Mouse (Mus musculus) megakaryocyte, adult 5-6 weeks (primary cell): ENCODE data around the gene Gpx4. TPM values are rescaled to one million over a fixed set of nuclear protein-coding genes. Genes with fewer than 3 reads are reported as not detected.
A peak's percentile ranks its signal among the peaks of the same experiment; 100 is the strongest.
"Not testable (repeated sequence)": the region's sequence is repeated elsewhere in the genome, so short reads cannot be mapped to it uniquely, and the experiment has no call there.

Source experiments
- ATAC-seq: 2 replicates; pipeline ENCODE4 v1.8.0; 2016; ENCODE audit warnings: mild to moderate bottlenecking, inconsistent platforms; ENCODE audit not compliant: poor library complexity, severe bottlenecking
- total RNA-seq, 2 experiments: library from RNA; stranded (forward) in 1 of 2; stranded (reverse) in 1 of 2; fragments of 153-499, 151-499 nt in 1 of 2; fragments of 221-1000, 200-1000 nt in 1 of 2; gene quantifications; 2 replicates each; pipeline versions ENCODE4 v1.2.3 to v1.2.4; 2015 to 2017

Gpx4 gene
- total RNA-seq, 2 experiments from 2014 or later, result 303 to 378 TPM

DNA sequence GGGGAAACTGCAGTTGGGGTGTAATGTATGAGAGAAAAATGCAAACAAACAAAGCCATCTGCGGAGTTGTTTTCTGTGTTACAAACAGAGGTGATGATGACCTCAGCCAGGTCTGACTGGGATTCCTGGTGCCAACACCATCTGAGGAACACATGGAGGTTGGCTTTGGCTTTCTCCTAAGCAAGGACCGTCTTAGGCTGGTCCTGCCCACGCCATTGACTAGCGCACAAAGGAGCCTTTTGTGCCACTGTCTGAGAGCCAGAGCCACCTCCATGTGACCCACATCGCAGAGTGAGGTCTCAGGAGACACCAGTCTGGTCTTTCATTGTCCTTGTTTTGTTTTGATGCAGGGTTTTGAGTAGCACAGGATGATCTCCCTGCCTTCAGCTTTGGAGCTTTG, 1.4 kb downstream of the Gpx4 start:
- no peak for ATAC-seq

DNA sequence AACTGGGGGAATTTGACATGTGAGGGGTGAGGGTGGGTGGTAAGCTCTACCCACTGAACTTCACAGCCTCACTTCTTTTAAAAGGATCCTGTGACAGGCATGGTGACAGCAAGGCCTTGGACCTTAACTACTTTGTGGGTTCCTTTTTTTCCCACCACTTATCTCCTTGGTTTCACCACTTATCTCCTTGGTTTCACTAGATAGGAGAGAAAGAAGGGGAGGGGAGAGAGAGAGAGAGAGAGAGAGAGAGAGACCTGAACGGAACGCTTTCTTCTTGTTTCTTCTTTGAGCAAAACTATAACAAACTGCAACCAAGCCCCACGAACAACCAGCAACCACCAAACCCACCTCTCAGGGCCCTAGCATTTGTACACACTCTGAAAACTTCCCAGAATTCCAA, 1.9 kb downstream of the Gpx4 start:
- ATAC-seq, result no peak

DNA sequence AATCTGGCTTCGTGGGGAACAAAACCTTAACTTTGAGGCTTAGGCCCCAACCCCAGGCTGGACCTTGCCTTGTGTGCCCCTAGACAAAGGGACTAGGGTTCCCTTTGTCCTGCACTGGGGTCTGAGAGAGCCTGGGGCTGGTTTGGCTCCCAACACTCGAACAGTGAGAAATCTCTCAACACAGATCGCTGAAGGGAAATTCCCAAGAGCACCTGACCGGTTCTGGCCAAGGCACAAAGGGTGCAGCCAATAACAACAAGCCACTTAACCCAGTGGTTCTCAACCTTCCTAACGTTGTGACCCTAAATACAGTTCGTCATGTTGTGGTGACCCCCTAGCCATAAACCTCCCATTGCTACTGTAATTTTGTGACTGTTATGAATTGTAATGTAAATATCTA, 3.3 kb downstream of the Gpx4 start:
- ATAC-seq, result no peak

DNA sequence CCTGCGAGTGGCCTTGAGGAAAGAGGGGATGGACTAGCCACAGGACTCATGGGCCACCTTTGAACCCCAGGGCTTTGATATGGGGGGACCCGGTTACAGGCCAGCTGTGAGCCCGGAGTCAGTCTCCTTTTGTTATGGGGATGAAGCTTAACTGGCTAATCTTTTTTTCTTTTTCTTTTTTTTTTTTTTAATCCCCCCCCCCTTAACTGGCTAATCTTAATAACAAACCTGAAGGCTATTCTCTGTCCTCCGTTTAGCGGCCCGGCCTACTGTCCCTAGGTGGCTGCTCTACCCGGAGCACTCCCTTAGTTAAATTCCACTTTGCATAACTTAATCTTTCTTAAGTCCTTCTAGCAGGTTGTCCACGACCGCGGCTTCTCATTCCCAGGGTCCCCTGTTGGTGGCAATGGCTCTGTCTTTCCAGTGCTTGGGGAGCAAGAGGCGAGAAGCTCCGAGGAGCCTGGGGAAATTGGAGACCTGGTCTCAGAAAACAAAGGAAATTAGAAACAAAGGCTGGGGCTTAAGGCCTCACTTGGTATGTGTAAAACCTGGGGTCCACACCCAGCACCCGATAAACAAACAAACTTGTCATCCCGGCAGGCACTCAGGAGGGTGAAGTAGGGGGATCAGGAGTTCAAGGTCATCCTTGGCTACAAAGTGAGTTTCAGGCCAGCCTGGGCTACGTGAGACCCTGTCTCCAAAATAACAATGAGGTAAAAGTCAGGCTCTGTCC, 4.1 kb downstream of the Gpx4 start:
- no peak for ATAC-seq

DNA sequence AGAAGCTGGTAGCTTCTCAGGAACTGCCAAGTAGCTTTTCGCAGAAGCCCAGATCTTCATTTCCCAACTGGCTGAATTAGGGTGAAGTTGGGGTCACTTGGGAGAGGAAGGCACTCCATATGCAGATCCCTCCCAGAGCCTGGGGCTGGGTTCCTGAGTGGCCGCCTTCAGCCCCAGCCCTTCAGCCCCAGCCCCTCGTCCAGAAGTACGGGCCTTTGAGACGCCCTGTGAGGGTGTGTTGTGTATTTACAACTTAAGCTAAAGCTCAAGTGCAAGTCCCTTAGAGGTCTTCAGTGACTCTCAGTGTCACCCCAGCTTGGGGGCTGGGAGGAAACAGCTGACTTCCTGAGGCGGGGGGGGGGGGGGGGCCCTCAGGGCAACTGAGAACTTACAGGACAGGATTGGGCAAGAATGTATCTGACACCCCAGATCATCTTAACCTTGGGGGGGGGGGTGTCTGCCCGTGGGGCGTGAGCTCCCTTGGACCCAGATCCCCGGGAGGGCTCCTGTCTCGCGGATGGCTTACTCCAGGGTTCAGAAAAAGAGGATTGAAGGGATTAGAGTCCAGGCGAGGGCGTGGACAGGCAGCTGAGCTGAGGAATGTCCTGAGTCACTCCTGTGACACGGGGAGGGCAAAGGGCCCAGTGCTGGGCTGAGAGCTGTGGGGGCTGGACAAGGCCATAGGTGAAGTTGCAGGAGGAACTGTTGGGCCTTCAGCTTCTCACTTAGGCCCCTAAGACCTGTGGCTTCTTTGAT, 4.8 kb downstream of the Gpx4 start:
- peak; percentile 45 for ATAC-seq

DNA sequence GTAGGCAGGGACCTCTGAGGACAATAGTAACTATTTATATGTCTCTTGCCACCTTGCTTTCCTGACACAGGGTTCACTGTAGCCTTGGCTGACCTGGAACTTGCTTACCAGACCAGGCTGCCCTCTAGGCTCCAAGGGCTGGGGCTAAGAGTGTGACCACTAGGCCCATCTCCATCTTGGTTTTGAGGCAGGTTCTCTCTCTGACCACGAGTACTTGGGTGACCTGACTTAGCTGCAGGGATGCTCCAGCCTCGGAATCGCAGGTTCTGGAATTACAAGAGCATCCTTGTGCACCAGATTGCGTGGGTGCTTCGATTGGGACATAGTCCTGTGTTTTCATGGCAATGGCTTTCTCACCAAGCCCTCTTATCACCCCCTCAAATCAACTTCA, 5.4 kb downstream of the Gpx4 start:
- ATAC-seq, result no peak

DNA sequence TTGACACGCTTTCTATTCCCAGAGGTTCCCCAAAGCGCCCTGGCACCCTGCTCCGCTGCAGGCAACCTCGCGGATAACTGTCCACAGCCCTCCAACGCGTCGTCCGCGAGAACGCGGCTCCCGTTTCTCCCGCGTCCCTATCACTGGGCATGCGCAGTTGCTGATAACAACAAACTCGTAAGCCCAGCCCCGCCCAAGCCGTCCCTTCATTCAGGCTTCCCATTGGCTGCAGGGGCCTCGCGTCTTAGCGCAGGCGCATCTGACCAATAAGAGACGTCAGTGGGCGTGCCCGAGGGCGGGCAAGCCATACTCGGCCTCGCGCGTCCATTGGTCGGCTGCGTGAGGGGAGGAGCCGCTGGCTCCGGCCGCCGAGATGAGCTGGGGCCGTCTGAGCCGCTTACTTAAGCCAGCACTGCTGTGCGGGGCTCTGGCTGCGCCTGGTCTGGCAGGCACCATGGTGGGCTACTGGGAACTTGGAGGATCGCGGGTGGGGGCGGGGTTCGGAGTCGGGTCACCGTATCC, 6.4 kb downstream of the Gpx4 start:
- ATAC-seq, result peak; percentile 89

DNA sequence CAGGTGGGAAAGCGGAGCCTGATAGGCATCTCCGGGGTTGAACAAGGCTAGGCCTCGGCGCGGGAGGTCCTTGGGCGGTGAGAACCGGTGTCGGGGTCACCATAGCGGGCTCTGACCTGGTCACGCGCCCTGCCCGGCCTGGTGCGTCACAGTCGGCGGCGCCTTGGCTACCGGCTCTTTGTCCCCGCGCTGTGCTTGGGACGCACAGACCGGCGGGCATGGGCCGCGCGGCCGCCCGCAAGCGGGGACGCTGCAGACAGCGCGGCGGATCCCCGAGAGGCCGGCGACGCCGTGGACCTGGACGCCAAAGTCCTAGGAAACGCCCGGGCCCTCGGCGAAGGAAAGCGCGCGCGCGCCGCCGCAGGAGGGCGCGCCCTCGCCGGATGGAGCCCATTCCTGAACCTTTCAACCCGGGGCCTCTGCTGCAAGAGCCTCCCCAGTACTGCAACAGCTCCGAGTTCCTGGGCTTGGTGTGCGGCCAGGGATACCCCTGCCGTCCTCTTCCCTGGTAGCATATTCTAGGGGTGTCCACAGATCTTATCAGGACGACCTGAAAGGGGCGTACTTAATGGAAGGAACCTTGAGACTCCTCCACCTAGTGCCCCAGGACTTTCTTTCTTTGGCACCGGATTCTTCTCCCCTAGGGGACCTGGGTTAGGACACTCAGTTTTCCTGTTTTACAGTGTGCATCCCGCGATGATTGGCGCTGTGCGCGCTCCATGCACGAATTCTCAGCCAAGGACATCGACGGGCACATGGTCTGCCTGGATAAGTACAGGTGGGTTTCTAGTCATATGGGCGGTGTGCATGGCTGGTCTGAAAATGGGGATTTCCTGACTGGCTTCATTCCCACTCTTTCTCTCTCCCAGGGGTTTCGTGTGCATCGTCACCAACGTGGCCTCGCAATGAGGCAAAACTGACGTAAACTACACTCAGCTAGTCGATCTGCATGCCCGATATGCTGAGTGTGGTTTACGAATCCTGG, 7.2 kb downstream of the Gpx4 start:
- peak; percentile 23 for ATAC-seq

DNA sequence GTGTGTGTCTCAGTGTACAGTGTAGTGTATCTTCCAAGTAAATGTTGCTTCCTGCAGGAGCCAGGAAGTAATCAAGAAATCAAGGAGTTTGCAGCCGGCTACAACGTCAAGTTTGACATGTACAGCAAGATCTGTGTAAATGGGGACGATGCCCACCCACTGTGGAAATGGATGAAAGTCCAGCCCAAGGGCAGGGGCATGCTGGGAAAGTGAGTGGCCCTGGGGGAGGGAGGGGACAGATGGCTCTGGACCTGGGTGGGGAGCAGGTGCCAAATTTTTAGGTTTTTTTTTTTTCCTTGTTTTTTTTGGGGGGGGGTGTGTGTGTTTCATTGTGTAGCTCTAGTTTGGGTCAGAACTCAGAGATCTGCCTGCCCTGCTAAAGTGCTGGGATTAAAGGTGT, 7.9 kb downstream of the Gpx4 start:
- not testable (repeated sequence) for ATAC-seq

DNA sequence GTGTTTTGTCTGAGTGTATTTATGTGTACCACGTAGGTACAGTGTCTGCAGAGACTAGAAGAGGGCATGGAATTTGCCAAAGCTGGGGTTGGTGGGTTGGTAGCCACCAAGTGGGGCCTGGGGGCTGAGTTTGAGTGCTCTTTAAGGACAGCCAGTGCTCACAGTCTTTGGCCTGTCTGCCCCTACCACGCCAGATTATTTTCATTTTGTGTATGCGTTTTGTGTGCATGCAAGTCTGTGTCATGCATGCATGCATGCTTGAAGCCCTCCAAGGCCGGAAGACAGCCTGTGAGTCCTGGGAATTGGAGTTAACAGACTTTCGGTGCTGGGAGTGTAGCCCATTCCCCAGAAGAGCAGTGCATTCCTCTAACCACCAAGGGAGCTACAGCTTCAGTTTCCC, 8.4 kb downstream of the Gpx4 start:
- ATAC-seq, result no peak

DNA sequence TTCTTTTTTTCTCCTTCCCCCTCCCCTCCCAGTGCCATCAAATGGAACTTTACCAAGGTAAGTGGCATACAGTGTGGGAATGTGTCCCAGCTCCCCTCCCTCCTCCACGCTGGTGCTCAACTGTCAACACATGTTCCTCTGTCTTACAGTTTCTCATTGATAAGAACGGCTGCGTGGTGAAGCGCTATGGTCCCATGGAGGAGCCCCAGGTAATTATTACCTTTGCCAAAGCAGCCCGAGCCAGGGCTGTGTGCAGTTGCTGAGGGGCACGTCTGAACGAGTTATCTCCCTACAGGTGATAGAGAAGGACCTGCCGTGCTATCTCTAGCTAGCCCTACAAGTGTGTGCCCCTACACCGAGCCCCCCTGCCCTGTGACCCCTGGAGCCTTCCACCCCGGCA, 8.9 kb downstream of the Gpx4 start:
- ATAC-seq, result no peak

DNA sequence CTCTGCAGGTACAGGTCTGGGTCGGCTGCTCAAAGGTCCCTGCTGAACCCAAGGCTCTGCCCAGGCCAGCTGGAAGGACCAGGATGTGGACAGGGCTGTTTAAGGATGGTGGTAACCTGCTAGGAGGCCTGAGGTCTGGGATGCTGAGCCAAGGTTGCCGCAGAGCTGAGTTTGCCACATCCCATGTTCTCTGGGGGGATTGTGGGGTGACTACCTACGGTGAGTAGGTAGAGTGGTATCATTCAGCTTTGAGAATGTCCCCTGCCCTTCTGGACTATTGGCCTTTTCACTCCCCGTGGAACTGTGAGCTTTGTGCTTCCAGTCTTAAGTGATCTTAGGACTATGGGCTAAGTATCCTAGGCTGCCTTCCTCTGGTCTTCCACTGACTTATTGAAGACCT, 9.5 kb downstream of the Gpx4 start:
- ATAC-seq, result no peak

DNA sequence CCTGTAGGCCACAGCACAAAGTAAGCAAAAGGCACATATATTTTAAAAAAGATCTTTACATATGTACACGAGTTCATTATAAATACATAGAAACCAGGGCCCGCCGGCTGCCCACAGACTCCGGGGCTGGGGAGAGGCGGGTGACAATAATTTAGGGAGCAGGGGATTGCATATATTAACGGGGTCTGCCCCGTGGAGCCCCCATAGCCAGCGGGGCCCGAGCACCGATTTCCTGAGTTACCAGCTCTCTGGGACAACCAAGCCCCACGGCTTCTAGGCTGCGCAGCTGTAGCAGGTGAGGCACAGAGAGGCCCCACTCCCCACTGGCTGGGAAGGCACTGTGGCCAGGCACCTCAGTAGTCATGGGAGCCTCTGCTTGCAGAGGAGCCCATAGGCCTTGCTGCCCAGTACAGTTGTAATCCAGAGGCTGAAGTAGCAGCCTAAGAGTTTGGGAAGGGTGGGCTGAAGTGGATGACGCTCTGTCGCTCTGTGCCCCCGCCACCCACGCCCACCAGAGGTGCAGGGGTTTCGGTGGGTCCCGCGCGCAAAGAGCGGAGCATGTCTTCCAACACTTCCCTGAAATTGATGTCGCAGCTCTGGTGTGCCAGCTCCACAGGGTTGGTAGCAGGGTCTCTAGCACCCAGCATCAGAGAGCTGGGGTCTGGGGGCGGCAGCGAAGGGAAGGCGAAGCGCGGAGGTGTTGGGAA, 10.2 kb downstream of the Gpx4 start:
- no peak for ATAC-seq

DNA sequence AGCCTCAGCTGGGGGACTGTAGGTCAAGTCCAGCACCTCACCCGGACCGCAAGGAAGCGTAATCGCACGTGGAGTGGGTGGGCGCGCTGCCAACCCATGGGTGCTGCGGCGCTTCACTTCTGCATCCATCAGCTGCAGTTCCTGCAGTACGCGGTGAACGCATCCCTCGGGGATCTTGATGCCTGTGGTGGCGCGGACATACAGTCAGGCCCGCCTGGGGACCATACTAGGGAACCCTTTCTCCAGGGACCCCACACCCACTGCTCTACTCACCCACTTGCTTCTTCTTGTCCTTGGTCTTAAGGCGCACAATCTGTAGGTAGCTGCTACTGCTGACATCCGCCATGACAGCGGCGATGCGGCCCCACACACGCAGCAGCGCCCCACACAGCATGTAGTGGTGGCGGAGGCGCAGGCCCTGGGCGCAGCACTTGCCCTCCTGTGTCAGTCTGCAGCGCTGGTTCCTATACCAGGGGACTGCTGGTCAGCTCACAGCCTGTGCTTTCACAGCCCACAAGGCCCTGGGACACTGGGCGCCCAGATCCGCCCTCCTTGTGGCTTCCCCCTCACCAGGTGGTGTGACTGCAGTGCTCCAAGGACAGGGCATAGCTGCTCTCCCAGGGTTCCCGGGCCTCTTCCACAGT, 10.8 kb downstream of the Gpx4 start:
- no peak for ATAC-seq

DNA sequence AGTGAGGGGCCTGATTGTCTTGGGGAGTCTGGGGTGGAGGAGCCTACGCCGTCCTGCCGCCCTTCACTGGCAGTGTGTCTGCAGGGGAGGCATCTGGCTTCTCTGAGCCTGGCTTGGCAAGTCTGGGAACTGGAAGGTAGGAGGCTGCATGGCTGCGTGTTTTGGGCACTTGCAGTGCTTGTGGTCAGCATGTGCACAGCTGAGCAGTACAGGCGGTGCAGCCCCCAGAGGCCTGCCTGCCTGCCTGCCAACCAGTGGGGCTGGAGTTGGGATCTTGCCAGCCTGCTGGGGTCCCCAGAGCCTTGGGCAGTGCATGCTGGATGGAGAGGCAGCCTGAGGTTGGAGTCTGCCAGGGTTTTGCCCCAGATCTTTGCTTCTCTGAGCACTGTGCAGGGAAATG, 16.1 kb downstream of the Gpx4 start:
- no peak for ATAC-seq

DNA sequence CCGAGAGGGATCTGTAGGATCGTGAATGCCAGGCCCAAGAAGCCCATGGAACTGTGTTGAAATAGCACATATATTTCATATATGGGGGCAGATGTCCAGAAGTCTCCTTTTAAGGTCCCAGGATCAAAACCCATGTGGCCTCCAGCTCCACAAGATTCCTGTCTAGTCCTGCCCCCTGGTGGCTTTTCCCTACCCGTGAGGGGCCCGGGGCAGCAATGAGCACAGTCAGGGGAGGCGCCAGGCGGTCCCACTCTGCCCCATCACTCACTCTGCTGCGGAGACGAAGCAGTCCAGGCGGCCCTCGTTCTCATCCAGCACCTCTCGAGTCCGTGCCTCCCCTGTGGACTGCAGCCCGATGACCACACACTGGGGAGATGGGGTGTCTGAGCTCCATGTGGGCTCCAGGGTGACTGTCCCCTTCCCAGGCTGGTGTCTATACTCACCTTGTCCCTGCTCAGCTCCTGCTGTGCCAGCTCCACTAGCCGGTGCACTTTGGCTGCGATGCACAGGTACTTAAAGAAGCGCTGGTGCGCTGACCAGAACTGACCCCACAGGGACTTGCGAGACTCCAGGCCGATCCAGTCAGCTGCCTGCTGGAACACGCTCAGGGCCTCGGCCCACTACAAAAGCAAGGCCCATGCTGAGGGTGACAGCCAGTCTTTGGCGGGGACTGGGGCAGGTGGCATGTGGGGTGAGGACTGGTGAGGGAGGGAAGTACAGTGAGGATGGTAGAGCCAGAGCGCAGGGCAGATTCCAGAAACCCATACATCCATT, 17.1 kb downstream of the Gpx4 start:
- ATAC-seq, result no peak

DNA sequence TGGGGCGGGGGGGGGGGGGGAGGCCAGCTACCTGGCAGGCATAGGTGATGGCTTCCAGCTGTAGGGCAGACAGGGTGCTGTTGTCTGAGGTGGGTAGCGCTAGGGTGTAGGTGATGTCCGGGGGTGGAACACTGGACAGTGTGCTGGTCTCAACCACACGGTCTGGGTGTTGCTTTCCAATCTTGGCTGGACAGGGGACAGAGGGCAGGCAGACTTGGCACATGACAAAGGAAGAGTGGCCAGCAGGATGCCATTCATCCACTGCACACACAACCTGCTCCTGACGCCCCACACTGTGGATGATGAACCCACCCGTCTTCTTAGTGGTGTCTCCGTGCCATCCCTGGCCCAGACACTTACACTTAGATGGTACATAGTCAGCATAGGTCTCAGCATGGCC, 22.3 kb downstream of the Gpx4 start:
- no peak for ATAC-seq

DNA sequence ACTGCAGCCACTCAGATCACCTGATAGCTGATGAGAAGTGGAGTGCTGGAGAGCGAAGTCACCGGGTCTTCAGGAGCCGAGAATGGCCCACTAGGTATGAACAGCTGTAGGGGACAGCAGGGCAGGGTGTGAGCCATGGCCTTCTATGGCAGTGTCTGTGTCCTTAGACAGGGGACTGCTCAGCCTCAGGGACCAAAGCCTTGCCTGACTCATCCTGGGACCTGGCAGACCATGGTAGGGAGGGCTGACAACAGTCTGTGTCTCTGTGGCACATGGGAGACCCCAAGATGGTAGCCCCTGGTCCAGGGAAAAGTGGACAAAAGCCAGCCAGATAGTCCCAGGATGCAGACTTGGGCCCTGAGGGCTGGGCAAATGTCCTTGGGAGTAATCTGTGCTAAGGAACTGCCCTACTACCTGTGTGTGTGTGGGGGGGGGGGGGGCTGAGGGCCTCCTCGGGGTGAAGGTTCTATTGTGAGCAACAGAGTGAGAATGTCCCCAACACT, 23.0 kb downstream of the Gpx4 start:
- ATAC-seq, result no peak
